Mouse (Mus musculus) stomach, embryonic 14.5 days (tissue): ENCODE data around the gene Esr2. TPM values are rescaled to one million over a fixed set of nuclear protein-coding genes. Genes with fewer than 3 reads are reported as not detected.

Experiments
- polyA plus RNA-seq: library from polyadenylated mRNA; unstranded; fragments of >200 nt; fragmentation: Nextera tagmentation; extraction: Ambion mirVana; gene quantifications from 2 replicates; pipeline ENCODE4 v1.2.1, GENCODE M21; 2014

Gene Esr2
- polyA plus RNA-seq, 1 experiment from 2014 or later = 0.19 TPM

Other genes starting within 250 kb of the Esr2 start
- gene Tex21, start 69.5 kb upstream of the Esr2 start, polyA plus RNA-seq = not detected in 2 replicates
- gene Mthfd1, start 78.0 kb upstream of the Esr2 start, polyA plus RNA-seq = 76.7 and 82.0 TPM in 2 replicates
- 7.2 and 7.5 TPM in 2 replicates for gene Akap5, start 147.6 kb upstream of the Esr2 start, polyA plus RNA-seq
- 17.5 and 18.9 TPM in 2 replicates for gene Zbtb25, start 192.3 kb upstream of the Esr2 start, polyA plus RNA-seq
- gene Zbtb1, start 193.0 kb upstream of the Esr2 start, polyA plus RNA-seq = 11.8 and 12.1 TPM in 2 replicates
- 9.5 and 9.9 TPM in 2 replicates for gene Hspa2, start 226.9 kb upstream of the Esr2 start, polyA plus RNA-seq
- gene Ppp1r36, start 240.3 kb upstream of the Esr2 start, polyA plus RNA-seq = 3.2 and 4.0 TPM in 2 replicates